Mouse (Mus musculus): ENCODE results near the gene Ssu72. TPM values are rescaled to one million over a fixed set of nuclear protein-coding genes. Genes with fewer than 3 reads are reported as not detected.

The Ssu72 gene
- polyA plus RNA-seq, 1 experiment from 2014 or later: 171 TPM

- Histone ChIP-seq H3K9ac (ENCODE audit: low read depth, low read length) (no peak overlapping the region), H3K4me1 (replicated peaks; ENCODE audit: control insufficient read depth, insufficient read depth, low read length) (no peaks in the 10 kb centered on the region), H3K9me3 (ENCODE audit: control insufficient read depth) (no peaks in the 10 kb centered on the region), H3K36me3 (ENCODE audit: control insufficient read depth, insufficient read depth) (no peaks in the 10 kb centered on the region), H3K4me3 (ENCODE audit: low read depth, low read length) (no peak overlapping the region), H3K27ac (ENCODE audit: low read depth, low read length) (no peak overlapping the region), H3K4me2 (replicated peaks; ENCODE audit: low read depth) (no peak overlapping the region), H3K27me3 (replicated peaks; ENCODE audit: control insufficient read depth, insufficient read depth, low read length) (no peaks in the 10 kb centered on the region)
- 82% methylated on average over 12 of the region's 12 CpGs for WGBS
- ATAC-seq: no peak
- no peak for TF ChIP-seq CTCF (IDR thresholded peaks at IDR 0.05; ENCODE audit: low read depth)
These were observed 13.8 kb upstream of the Ssu72 start for GRCm38 (mm10) chr4:155690571-155691375.

- Histone ChIP-seq H3K4me3 (ENCODE audit: low read depth, low read length) (no peak overlapping the region), H3K36me3 (ENCODE audit: control insufficient read depth, insufficient read depth) (no peaks in the 10 kb centered on the region), H3K9ac (ENCODE audit: low read depth, low read length) (no peak overlapping the region), H3K27ac (ENCODE audit: low read depth, low read length) (no peak overlapping the region), H3K9me3 (ENCODE audit: control insufficient read depth) (no peaks in the 10 kb centered on the region), H3K27me3 (replicated peaks; ENCODE audit: control insufficient read depth, insufficient read depth, low read length) (no peaks in the 10 kb centered on the region), H3K4me2 (replicated peaks; ENCODE audit: low read depth) (no peak overlapping the region), H3K4me1 (replicated peaks; ENCODE audit: control insufficient read depth, insufficient read depth, low read length) (no peaks in the 10 kb centered on the region)
- no peak for ATAC-seq
- no peak for TF ChIP-seq CTCF (IDR thresholded peaks at IDR 0.05; ENCODE audit: low read depth)
- WGBS: 97% methylated on average over 3 of the region's 3 CpGs
These were observed 12.2 kb upstream of the Ssu72 start for GRCm38 (mm10) chr4:155692421-155692820.

- Histone ChIP-seq H3K9ac (ENCODE audit: low read depth, low read length) (peak within 1 kb of the TSS; percentile 65), H3K36me3 (ENCODE audit: control insufficient read depth, insufficient read depth) (no peaks in the 10 kb centered on the region), H3K4me1 (replicated peaks; ENCODE audit: control insufficient read depth, insufficient read depth, low read length) (no peaks in the 10 kb centered on the region), H3K27ac (ENCODE audit: low read depth, low read length) (peak within 1 kb of the TSS; percentile 60; the same call in 1 of the 2 replicates), H3K27me3 (replicated peaks; ENCODE audit: control insufficient read depth, insufficient read depth, low read length) (no peaks in the 10 kb centered on the region), H3K9me3 (ENCODE audit: control insufficient read depth) (no peaks in the 10 kb centered on the region), H3K4me3 (ENCODE audit: low read depth, low read length) (peak within 1 kb of the TSS; percentile 67), H3K4me2 (replicated peaks; ENCODE audit: low read depth) (peak within 1 kb of the TSS; percentile 91)
- ATAC-seq: peak; percentile 49
- under 1% methylated on average over 41 of the region's 47 CpGs for WGBS
- TF ChIP-seq CTCF (IDR thresholded peaks at IDR 0.05; ENCODE audit: low read depth): peak; percentile 35
These were observed 10.5 kb upstream of the Ssu72 start, which contains the start of gene Fndc10 for GRCm38 (mm10) chr4:155694111-155694481. TSS of gene Fndc10 (plus strand) at chr4:155694342.

- TF ChIP-seq CTCF (IDR thresholded peaks at IDR 0.05; ENCODE audit: low read depth): peak; percentile 70
- Histone ChIP-seq H3K27ac (ENCODE audit: low read depth, low read length) (peak overlapping the region; percentile 60; the same call in 1 of the 2 replicates), H3K4me1 (replicated peaks; ENCODE audit: control insufficient read depth, insufficient read depth, low read length) (no peaks in the 10 kb centered on the region), H3K27me3 (replicated peaks; ENCODE audit: control insufficient read depth, insufficient read depth, low read length) (no peaks in the 10 kb centered on the region), H3K4me2 (replicated peaks; ENCODE audit: low read depth) (peak overlapping the region; percentile 91), H3K9me3 (ENCODE audit: control insufficient read depth) (no peaks in the 10 kb centered on the region), H3K9ac (ENCODE audit: low read depth, low read length) (peak overlapping the region; percentile 65), H3K36me3 (ENCODE audit: control insufficient read depth, insufficient read depth) (no peaks in the 10 kb centered on the region), H3K4me3 (ENCODE audit: low read depth, low read length) (peak overlapping the region; percentile 67)
- peak; percentile 68 for ATAC-seq
- WGBS: 1% methylated on average over 89 of the region's 92 CpGs
These were observed 9.9 kb upstream of the Ssu72 start for GRCm38 (mm10) chr4:155694482-155695401.

- Histone ChIP-seq H3K4me2 (replicated peaks; ENCODE audit: low read depth) (peak overlapping the region; percentile 91), H3K27ac (ENCODE audit: low read depth, low read length) (no peak overlapping the region), H3K27me3 (replicated peaks; ENCODE audit: control insufficient read depth, insufficient read depth, low read length) (no peaks in the 10 kb centered on the region), H3K9ac (ENCODE audit: low read depth, low read length) (no peak overlapping the region), H3K4me3 (ENCODE audit: low read depth, low read length) (0 out of 2 replicates have a peak overlapping the region, but pooled peaks have one; percentile 67), H3K36me3 (ENCODE audit: control insufficient read depth, insufficient read depth) (no peaks in the 10 kb centered on the region), H3K9me3 (ENCODE audit: control insufficient read depth) (no peaks in the 10 kb centered on the region), H3K4me1 (replicated peaks; ENCODE audit: control insufficient read depth, insufficient read depth, low read length) (no peaks in the 10 kb centered on the region)
- TF ChIP-seq CTCF (IDR thresholded peaks at IDR 0.05; ENCODE audit: low read depth): no peak
- 84% methylated on average over 4 of the region's 4 CpGs for WGBS
- no peak for ATAC-seq
These were observed 9.0 kb upstream of the Ssu72 start for GRCm38 (mm10) chr4:155695531-155696062.

Measured in intestine, postnatal 0 days (tissue).